Mouse (Mus musculus): ENCODE results near the gene Gm13124.
"Not testable (repeated sequence)": the region's sequence is repeated elsewhere in the genome, so short reads cannot be mapped to it uniquely, and the experiment has no call there.

Gm13124 gene

DNA sequence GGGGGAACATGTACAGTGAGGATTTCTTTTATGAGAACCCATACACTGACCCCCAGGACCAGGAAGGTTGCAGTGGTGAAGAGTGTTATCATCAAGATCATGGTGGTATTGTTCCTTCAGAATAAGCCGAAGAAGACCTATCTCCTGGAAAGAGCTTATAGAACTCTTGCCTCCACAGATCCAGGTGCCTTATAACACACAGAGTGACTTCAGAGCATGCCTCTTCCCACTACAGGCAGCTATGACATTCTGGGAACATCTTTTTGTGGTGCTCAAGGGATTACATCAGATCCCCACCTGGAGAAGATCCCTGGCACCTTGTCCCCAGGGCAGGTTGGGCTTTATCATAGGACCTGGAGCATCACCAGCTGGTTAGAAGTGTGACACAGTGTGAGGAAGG lies at the start of gene Gm13124:
TSS of gene Gm13124 (minus strand) at position 101 of the 400 bp plus-strand sequence.
- no peak for DNase-seq (ENCODE audit: low spot score)

DNA sequence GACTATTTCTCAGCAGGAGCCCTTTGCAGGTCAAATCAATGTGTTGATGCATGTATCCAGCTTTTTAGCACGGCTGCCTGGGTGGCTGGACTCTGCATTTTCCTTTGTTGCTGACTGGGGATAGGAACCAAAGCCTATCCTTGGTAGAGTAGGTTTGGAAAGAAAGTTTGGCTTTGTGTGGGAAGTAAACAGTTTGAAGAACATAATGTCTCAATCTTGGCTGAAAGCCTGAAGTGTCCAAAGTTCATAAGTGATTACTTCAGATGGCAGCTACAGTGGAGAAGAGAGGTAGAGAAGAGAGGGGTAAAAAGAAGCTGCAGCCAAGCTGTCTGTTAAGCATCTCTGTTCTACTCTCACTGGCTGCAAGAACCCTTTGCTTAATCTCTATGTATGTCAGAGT lies 49.7 kb upstream of the Gm13124 start:
- no peak for DNase-seq (ENCODE audit: low spot score)

DNA sequence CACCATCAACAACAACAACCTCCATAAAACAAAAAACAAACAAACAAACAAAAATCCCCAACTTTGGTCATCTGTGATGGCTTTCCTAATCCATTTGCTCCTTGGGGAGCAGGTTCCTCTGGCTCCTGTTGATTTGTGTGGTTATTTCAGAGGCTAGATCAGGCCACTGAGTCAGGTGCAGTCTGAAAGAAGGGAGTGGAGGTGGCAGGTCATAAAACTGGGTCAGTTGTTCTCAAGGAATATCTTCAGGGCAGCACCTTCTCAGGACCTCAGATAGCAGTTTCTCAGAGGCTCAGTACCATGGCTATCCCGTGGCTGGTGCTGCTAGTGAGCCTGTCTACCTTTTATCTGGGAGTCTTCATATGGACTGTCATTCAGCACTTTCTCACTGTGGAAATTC lies 48.5 kb upstream of the Gm13124 start, which contains the start of gene Aadacl4:
TSS of gene Aadacl4 (plus strand) at position 301 of the 400 bp plus-strand sequence.
- no peak for DNase-seq (ENCODE audit: low spot score)

DNA sequence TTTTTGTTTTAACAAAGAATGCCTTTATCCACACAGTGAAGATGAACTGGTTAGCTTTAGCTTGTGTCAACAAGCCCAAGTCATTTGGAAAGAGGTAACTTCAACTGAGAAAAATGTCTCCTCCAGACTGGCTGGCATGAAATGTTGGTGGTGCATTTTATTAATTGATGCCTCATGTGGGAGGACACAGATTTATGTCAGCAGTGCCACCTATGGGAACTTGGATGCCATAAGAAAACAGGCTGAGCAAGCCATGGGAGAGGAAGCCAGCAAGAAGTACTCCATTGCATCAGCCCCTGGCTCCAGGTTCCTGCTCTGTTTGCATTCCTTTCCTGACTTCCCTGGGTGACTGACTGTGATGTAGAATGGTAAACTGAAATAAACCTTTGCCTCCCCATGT lies 27.9 kb upstream of the Gm13124 start:
- no peak for DNase-seq (ENCODE audit: low spot score)

DNA sequence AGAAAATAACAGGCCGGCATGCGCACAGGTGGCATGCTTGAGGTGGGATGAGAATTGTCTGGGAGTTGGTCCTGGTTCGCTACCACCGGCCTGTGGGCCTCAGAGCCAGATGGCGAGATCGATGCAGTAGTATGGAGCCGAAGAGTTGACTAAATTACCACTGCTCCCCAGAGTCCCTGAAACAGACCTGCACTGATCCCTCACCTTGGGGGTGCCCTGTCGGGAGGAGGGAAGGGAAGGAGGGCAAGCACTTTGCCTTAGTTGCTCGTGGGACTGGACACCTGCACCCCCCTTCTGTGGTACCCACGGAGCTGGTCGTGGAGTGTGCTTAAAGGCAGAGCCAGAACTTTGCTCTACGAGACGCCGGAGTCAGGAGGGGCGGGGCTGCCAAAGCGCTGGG lies 21.3 kb upstream of the Gm13124 start:
- DNase-seq (ENCODE audit: low spot score) = not testable (repeated sequence)

DNA sequence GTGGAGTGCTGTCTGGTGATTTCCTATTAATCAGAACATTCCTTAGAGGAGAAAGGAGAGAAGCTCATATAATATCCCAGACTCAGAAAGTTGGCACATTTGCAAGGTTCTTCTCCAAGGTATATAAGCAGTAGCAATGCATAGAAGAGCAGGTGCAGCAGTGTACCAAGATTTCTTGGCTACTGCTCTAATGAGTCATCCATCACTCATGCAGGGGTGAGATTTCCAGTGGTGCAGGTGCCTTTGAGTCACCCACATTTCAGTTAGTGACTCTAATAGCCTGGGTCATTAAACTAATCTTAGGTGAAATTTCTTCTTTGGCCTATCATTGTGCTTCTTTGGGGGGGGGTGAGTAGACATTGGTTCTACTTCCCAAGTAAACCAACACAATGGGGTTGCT lies 2.8 kb upstream of the Gm13124 start:
- DNase-seq (ENCODE audit: low spot score) = no peak

DNA sequence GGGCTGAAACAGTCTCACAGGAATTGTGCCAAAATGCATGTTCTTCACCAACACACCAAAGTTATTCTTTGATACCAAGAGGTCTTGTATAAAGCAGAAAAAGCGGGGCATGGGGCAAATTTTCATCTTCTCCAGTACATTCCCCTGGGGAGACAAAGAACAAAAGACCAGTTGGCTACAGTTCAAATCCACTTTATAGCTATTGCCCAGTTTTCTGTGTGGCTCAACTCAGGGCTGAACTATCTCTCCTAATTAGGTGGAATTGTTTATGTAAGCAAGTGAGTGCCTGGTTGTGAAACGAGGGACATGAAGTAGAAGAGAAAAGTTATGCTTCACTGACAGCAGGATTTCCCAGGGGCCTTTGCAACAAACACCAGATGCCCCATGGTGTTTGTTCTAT lies 3.7 kb downstream of the Gm13124 start:
- no peak for DNase-seq (ENCODE audit: low spot score)

DNA sequence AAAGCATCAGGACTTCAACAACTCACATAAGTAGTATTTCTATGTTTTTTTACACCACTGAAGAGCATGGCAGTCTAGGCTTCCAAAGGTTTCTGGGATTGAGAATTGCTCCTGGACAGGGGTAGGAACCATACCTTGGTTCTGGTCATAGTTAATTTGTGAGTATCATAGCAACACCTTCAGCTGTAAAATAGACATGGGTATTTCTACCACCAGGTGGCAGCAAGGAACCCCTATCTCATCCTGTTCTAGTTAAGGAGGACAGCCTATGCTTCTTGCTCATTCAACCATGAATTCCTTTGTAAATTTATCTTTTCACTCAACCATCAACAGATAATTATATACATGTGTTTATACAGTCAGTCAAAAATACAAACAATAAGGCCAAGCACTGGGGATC lies 5.1 kb downstream of the Gm13124 start:
- peak; percentile 12 for DNase-seq (ENCODE audit: low spot score)

DNA sequence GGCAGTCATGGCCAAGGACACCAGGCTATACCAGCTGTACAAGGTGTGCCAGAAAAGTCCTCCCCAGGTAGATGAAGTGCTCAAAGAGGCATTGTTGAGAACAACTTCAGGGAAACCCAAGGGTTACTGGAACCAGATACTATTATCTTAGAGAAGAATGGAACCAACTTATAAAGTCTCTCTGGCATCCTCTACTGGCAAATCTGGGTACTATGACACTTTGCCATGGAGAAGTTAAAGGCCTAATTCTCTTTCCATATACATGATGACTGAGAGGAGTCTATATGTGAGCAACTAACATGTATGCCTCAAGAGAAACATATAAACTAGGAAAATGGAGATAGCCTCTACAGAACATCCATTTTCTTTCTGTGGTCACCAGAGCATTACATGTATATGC lies 13.8 kb downstream of the Gm13124 start:
- DNase-seq (ENCODE audit: low spot score) = no peak

DNA sequence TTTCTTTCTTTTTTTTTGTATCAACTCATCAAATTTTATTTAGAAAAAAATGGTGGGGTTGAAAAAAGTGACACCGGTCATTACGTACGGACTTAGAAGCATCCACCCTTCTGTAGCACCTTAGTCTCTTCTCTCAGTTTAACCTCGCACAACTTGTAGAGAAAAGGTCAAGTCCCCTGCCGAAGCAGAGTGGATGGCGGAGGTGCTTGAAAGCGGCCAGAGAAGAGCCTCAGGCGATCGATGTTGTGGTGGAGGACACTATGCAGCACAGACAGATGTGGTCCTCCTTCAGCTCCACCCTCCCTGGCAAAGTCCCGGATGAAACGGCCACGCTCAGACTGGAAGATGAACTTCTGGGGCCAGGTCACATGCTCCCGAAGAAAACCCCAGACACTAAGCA lies 19.6 kb downstream of the Gm13124 start:
- DNase-seq (ENCODE audit: low spot score) = not testable (repeated sequence)

DNA sequence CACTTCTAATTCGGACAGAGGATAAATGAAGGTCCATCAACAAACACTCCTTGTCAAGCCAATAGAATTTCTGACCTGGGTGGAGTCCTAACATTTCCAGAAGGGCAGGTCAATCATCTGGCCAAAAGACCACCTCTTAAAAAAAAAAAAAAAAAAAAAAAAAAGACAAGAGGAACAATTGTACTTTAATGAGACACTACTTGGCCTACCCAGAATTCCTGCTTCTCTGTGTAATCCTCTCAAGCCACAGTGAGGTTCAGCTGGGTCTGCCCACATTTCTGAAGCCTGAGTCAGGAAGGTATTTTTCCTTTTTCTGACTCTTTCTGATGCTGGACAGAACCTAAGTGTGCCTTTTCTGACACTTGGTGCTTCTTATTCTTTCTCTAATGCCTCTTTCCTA lies 20.2 kb downstream of the Gm13124 start:
- DNase-seq (ENCODE audit: low spot score) = no peak

DNA sequence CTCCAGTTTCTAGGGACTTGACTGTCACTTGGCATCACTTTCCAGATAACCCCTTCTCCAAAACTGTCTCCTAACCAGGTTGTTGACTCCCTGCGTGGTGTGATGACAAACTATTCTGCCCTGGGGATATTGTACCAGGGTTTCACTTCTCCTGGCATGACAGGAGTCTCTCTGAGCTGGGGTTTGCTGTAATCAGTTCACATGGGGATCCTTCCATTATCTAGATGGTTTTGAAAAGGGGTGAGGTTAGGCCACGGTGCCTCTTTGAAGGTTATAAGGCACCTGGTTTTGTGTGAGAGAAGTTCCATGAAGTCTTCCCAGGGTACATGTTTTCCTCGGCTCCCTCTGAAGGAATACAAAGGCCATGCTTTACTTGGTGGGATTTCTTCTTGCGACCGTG lies 45.4 kb downstream of the Gm13124 start, which contains the start of gene 9430007A20Rik:
TSS of gene 9430007A20Rik (plus strand) at position 301 of the 400 bp plus-strand sequence.
- DNase-seq (ENCODE audit: low spot score) = no peak

DNA sequence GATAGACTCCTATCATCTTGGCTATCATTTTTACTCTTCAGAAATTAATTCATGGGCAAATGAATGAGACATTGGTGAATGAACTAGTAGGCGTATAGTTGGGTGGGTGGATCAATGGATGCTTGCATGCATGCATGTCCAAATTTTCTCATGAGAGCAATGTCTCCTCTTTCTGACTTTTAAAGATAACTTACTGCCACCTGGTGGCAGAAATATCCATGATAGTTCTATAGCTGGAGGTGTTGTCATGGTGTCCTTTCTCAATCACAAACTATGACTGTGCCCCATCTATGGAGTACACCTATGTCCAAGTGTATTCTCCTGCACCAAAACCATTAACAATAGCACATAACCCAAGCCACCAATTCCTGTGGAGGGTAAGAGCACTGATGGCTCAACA lies 58.4 kb downstream of the Gm13124 start:
- no peak for DNase-seq (ENCODE audit: low spot score)

All from urinary bladder, postnatal 25 days (tissue).